Mouse (Mus musculus) ovary, postnatal 14 days (tissue): ENCODE data around the gene Riok2.
"Not testable (repeated sequence)": the region's sequence is repeated elsewhere in the genome, so short reads cannot be mapped to it uniquely, and the experiment has no call there.

Experiments
- DNase-seq: peaks from one replicate; pipeline ENCODE4 v3.0.0; 2022; ENCODE audit warnings: low spot score

The Riok2 gene

DNA sequence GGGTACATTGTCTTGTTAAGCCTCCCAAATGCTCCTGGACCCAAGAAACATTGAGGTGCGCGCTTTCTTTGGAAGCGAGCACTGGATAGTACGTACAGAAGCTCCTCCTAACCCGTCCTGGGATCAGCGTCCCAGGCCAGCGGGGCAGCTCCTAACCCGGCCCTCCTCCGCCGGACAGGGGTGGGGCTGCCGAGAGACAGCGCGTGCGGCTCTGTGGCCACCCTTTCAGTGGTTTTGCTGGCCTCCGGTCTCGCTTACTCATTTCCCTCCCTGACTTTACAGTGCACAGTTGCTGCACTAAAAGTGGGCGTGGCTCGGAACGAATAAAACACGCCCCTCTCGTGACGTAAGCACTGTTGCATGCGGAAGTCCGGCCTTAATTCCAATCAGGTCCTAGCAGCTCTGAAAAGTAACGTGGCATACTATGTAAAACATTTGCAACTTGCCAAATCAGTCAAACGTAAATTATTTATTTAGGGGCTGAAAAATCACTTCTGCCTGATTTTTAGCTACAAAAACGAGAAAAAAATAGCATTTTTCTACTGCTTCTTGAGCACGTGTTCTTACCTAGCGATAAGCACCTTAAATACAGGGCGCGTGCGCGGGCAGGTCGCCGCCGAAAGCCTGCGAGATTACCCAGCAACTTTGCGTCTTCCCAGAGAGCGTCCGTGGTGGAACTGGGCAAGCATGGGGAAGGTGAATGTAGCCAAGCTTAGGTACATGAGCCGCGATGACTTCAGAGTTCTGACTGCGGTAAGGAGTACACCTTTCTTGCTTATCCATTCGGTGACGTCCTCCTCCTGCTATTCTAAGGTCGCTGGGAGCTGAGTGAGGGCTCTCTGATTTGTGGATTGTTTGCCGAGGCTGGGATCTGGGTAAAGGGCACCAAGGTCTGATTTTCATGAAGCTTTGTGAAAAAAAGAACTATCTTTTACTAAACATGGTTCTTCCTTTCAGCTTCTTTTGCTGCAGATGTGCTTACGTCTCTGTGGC, at the start of gene Riok2:
TSS of gene Riok2 (plus strand) at position 392 of the 993 bp plus-strand sequence.
- DNase-seq, result peak; percentile 94

DNA sequence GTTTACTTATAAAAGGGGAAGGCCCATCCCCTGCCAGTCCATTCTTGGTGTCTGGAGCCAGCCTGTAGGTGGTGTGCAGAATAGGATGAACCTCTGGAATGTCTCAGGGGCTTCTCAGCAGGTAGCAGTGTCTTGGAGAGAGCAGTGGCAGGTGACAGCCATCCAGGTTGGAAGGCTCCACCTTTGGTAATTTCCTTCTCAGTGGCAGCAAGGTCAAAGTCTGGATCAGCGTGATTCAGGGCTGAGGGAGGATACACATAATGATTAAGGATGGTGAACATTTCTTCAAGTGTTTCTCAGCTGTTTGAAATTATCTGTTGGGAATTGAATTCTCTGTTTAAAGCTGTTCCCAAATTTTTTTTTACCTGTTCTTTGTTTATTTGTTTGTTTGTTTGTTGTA, 48.1 kb upstream of the Riok2 start:
- not testable (repeated sequence) for DNase-seq

DNA sequence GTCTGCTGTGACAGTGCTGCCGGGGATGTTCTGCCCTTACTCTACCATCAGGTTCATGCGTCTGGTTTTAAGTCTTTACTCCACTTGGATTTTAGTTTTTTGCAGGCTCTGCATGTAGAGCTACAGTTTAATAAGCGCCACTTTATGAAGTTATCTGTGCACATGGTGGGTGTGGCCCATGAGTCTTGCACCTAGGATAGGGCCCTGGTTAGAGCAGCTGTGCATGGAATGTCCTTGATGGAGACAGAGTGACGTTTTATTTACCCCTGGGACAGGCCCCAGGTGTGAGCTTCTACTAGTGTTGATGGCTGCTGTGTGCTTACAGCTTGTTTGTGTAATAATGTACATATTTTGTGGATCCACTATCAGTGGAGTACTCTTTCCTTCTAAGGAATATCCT, 47.5 kb upstream of the Riok2 start:
- no peak for DNase-seq

DNA sequence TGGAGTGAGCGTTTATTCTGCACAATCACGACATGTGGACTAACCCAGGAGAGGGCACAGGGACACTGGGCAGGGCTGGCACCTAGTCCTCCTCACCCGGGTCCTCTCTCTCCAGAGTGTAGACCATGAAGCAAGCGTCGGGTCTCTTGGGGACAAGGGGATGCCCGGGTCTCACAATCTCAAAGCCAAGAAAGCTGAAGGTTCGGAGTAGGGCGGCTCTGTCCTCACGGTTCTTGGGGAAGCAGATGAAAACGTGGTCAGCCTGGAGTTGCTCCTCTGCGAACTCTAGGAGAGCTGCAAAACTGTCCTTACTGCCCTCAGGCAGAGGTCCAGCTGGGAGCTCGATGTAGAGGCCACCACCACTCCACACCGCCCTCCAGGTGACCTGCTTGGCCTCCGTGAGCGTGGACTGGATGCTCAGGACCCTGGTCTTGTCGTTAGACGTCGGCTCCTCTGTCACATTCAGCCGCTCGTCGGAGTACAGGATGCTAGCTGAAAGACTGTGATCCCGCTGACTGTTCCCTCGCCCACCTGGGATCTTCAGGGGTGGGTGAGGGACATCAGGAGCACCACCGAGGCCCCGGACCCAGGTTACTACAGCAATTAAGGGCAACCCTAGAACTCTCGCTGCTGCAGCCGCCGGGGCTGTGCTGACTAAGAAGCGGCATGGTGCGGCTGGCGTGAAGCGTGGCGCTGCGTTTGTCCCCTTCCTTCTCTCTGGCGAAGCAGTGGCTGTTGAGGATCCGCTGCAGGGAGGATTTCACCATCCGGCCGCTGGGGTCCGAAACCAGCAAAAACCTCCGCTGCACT, 28.5 kb upstream of the Riok2 start:
- DNase-seq, result not testable (repeated sequence)

DNA sequence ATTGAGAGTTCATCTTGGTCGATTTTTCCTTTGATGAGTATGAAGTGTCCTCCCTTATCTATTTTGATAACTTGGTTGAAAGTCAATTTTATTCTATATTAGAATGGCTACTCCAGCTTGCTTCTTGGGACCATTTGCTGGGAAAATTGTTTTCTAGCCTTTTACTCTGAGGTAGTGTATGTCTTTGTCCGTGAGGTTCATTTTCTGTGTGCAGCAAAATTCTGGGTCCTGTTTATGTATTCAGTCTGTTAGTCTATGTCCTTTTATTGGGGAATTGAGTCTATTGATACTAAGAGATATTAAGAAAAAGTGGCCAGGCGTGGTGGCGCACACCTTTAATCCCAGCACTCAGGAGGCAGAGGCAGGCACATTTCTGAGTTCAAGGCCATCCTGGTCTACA, 27.8 kb upstream of the Riok2 start:
- DNase-seq, result not testable (repeated sequence)

DNA sequence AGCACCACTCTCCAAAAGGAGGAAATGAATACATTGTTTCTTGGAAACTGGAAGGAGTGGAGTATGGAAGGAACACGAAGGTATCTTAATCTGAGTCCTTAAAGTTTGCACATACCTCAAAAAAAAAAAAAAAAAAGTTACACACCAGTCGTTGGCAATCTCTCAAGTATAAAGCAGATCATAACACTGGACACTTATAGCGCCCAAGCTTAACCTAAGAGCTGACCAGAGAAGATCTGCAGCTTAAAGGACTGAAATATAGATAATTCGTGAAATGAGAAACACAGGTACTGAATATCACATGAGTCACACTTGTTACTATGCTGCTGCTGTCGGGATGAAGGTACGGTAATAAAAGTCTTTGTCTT, 575 bp upstream of the Riok2 start:
- DNase-seq, result no peak

DNA sequence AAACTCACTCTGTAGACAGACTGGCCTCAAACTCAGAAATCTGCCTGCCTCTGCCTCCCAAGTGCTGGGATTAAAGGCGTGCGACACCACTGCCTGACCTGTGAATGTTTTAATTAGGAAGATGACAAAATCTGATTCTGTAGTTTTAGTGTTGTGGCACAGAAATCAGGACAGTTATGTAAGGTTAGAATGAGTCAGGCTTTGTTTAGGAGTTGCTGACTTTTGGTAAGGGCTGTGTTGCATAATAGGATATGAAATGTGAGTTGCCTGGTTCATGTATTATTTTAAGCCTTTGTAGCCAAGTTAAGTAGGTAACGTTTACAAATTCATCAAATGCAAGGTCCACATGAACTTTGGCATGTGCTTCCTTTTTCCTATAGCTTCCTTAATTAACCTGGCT, 1.5 kb downstream of the Riok2 start:
- DNase-seq, result no peak

DNA sequence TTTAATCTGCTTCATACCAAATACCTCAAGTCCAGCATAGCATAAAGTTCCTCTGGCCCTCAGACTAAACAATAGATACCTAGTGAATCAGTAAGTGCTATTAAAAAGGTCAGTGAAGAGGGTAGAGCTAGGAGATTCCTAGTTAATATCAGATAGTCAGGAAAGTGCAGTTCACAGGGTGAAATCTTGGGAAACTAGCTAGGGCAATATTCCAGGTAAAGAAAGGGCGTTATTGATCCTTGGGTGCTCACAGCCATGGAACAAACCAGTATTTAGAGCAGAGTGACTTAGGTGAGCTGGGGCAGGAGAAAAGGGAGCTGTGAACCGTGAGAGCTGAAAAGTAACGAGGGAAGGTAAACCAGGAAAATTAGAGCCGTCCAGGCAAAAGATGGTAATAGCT, 9.6 kb downstream of the Riok2 start:
- DNase-seq, result no peak

DNA sequence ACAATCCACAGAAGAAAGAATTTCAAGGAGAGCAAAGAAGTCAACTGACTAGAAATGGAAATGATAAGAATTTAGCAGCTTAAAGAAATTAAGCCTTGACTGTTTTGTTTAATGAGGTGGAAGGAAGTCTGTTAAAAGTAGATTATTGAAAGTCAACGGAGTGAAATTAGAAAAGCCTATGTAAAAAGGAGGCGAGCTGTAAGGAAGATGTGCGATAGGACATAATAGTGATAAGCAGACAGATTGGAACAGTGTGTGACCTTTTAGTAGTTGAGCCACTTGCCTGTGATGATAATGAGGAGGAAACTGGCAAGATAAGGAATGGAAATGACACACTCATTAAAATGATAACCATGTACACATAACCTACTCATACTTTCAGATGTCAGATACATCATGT, 10.4 kb downstream of the Riok2 start:
- no peak for DNase-seq

DNA sequence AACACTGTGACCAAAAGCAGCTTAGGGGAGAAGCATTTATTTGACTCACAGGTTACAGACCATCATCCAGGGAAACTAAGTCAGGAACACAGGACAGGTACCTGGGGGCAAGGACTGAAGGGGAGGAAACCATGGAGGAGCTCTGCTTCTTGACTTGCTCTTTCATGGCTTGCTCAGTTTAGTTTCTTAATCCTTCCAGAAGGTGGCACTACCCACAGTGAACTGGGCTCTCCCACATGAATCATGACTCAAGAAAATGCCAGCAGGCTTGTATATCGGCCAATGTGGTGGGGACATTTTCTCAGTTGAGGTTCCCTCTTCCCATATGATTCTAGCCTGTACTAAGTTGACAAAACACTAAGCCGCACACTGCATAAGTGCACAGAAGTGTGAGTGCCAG, 12.0 kb downstream of the Riok2 start:
- no peak for DNase-seq

DNA sequence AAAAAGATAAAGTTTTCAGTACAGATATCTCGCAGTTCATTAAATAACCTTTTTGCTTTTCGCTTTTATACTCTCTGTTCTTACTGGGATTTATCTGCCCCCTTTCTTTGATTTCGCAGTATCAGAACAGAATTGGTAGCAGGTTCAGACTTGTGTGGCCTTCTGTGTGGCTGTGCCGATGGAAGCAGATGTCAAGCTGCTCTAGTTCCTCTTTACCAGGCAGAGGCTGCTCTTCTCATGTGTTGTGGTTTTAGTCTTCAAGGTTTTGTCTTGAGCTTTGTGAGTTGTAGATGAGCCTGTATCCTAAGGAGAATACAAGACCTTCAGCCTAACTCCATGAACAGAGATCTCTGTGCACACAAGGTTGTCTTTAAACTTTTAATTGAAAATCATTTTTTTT, 17.7 kb downstream of the Riok2 start:
- DNase-seq, result no peak

DNA sequence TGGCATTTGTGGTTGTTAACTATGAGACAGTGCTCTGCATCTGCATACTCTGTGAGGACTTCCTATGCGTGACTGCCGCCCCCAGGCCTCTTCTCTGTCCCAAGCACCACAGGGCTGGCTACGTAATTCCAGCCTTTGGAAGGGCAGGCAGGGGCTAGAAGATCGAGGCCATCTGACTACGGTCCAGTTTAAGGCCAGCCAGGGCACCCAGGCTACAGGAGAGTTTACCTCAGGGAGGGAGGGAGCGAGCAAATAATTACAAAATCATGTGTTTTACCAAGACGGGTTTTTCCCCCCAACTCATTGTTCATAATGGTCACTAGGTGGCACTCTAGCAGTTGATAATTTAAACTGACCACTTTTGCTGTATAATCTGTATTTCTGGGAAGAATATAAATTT, 18.8 kb downstream of the Riok2 start:
- DNase-seq, result no peak

DNA sequence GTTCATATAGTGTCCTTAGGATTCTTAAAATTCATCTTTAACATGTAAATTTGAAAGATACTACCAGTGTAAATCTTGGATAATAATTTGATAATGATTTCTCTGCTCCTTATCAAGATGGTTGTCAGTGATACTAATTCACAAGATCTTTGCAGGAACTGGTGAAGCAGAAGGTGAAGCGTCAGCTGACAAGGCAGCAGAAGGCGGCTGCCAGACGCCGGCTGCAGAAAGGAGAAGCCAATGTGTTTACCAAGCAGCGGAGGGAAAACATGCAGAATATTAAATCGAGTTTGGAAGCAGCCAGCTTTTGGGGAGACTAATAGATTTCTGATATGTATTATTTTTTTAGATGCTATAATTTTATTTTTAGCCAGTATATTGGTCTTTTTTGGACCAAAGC, 19.2 kb downstream of the Riok2 start:
- no peak for DNase-seq

DNA sequence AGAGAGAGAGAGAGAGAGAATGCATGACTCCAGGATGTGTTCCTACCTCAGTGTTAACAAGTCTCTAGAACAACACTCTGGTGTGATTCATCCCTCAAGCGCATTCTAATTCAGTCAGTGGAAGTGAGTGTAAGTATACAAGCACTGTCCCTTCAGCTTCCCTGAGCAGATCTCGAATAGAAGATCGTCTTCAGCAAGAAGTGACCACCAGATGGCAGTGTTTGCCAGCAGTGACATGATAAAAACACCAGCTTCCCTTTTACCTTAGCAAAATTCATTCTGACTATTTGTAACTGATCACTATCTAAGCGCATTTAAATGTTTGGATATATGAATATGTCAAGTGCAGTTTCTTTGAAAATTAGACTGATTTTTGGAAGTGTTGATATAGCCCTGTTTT, 20.2 kb downstream of the Riok2 start:
- peak; percentile 64 for DNase-seq

DNA sequence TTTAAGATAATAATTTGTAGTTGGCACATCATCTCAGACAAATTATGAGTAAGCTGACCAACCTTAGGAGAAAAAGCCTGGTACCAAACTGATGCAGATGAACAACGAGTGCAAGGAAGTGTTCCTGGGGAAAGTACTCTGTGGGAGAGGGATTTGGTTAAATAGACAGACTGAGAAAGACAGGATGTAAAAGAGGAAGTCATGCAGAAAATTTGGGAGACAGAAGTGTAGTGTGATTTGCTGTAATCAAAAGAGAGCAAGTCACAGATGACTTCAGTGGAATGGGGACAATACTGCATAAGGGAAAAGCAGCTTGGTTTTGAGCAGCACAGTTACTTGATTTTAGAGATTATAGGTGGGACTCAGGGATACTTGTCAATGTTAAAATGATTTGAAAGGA, 22.8 kb downstream of the Riok2 start:
- DNase-seq, result no peak

DNA sequence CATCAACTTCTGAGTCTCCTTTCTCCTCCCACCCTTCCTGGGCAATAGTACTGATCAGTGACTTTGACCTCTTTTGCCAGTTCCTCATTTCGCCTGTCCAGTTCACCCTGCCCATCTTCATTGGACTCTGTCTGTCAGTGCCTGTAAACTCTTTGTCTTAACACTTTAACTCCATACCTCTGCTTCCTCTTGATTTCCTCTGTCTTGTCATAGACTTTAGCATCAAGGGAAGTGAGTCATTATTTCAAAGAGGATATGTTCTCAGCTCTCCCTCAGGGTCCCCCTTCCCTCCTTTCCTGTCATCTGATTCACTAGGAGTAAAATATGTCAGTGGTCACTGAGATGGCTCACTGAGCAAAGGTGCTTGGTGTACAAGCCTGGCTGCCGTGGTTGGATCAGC, 24.6 kb downstream of the Riok2 start:
- DNase-seq, result no peak

DNA sequence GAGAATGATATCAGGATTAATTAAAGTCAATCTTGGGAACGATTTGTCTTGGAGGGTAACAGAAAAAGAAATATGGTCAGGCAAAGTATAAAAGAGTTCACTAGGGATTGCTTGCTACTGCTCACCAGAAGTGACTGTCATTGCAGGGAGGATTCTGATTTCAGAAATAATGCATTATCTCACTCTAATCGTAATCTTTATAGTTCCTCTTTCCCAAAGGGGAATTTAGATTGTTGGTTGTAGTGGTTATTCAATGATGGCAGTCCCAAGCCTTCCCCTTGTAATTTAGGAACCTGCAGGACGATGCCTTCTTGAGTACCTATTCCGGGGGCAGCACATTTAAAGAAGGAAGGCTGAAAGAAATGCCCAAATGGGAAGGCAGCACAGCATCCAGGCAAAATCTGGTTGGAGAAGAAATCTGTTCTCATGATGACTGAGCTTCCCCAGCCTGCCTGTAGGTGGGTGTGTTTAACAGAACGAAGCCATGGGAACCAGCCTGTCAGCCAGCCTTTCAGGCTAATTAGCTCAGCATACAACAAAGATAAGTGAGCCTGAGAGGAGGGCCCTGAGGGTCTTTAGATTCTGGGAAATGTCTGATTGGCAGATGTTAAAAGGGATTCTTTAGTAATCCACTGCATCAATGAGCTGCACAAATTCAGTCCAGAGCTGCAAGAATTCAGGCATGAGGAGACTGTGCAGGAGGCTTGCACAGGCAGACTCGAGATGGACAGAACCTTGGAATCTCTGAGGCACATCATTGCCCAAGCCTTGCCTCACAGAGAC, 28.3 kb downstream of the Riok2 start, which contains the start of gene Lix1:
TSS of gene Lix1 (plus strand) at position 451 of the 783 bp plus-strand sequence.
- DNase-seq, result peak; percentile 21

DNA sequence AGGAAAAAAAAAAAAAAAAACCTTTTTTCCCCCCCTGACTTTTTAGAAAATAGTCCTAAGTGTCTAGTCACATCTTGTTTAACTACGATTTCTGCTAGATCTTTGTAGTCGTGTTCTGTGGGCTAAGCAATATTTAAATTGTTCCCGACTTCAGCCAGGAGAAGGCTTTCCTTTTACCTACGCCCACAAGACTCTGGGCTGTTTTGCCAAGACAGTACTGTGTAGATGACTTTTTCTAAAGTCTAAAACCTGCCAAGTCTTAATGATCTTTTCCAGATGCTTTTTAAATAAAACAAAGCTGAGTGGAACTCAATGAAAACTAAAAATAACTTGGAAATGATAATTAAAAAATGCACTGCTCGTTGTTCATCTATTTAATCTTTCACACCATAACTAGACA, 28.9 kb downstream of the Riok2 start:
- DNase-seq, result no peak

DNA sequence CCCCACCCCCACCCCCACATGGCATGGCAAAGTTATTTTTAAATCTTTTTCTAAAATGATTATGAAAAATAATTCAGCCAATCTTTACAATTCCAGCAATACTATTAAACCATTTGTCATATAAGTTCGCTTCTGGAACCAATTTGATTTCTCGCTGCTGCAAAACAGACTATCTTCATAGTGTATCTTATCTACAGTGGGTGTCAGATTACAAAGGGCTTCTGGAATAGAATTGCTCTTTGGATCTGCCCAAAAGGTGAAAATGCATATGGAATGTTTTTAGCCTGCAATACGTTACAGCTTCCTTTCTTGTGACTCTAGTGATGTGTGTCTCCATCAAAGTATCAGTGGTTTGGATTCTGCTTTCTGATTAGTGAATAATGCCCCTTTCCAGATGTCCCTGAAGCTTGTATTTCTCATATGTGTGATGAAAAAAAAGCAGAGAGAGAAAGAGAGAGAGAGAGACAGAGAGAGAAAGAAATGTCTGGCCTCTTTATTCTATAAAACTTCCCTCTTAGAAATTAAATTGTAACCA, 29.5 kb downstream of the Riok2 start:
- no peak for DNase-seq

DNA sequence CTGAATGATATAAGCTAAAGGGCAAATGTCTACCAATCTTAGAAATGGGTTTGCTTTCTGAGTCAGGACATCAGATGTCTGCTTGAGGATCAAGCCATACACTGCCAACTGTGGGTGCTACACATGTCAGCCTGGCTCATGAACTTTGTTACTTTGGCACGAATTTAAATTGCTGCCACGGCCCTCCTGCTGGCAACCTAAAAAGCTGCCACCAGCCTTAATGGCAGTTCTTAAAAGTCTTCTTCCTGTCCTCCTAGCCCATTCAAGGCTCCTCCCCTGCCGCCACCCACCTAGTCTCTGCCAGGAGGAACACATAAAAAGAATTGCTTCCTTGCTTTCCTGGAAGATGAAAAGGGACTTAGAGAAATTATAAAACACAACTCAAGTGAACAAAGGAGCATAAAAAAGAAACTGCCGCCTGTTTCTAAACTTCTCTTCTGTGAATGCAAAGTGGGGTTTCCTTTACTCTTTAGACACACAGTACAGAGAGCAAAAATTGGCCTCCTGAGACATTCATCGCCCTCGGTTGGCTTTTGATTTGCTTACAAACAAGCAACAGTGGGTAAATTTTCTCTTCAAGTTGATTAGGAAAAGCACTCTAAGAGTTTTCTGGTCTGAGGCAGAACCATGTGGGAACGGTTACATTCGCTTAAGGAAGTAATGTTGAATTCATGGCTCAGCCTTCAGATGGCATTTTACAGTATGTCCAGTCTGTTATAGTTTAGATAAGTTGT, 30.9 kb downstream of the Riok2 start:
- DNase-seq, result no peak

DNA sequence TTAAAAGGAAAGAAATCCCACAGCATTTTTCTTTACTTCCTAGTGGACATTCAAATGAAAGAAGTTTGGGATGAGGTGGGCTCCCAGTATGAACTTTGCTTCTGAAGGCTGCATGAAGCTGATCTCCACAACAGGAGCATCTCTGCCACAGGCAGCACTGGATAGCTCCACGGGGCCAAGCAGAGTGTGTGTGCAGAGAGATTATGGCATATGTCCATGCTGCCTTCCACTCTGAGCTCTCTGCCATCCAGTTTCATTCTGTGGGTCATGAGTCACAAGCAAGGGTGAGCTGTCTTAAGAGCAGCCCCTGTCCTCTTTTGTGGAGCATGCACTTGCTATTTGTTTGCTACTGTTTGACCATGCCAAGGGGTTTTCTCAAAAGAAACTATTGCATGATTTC, 31.5 kb downstream of the Riok2 start:
- DNase-seq, result no peak
